Mouse (Mus musculus) c-Kit-positive CD71-positive TER-119-positive erythroid progenitor cells, embryonic 14.5 days (primary cell): ENCODE results near the gene Ppp2r2d.

ENCODE experiments used
- DNase-seq: peaks from one replicate; pipeline ENCODE4 v3.0.0-alpha.2; 2013; ENCODE audit warnings: low spot score

Gene Ppp2r2d

GRCm38 (mm10) chr7:138845544-138846391, at the start of gene Ppp2r2d, which contains the start of gene Mapk1ip1:
TSS of gene Ppp2r2d (plus strand) at chr7:138846079.
TSS of gene Mapk1ip1 (minus strand) at chr7:138846273.
- DNase-seq: peak; percentile 88

GRCm38 (mm10) chr7:138803386-138803785, 42.5 kb upstream of the Ppp2r2d start:
- DNase-seq: no peak

- DNase-seq: no peak
Measured at GRCm38 (mm10) chr7:138807146-138807545, 38.7 kb upstream of the Ppp2r2d start.

GRCm38 (mm10) chr7:138813213-138813875, 32.5 kb upstream of the Ppp2r2d start:
- no peak for DNase-seq

- no peak for DNase-seq
Measured at GRCm38 (mm10) chr7:138818314-138818713, 27.6 kb upstream of the Ppp2r2d start.

GRCm38 (mm10) chr7:138824423-138824822, 21.5 kb upstream of the Ppp2r2d start:
- no peak for DNase-seq

GRCm38 (mm10) chr7:138824995-138825756, 20.7 kb upstream of the Ppp2r2d start:
- DNase-seq: no peak

GRCm38 (mm10) chr7:138827812-138828211, 18.1 kb upstream of the Ppp2r2d start:
- peak; percentile 42 for DNase-seq

GRCm38 (mm10) chr7:138835028-138835427, 10.9 kb upstream of the Ppp2r2d start:
- no peak for DNase-seq

GRCm38 (mm10) chr7:138840594-138841021, 5.3 kb upstream of the Ppp2r2d start:
- peak; percentile 52 for DNase-seq

- DNase-seq: no peak
Measured at GRCm38 (mm10) chr7:138841436-138842151, 4.3 kb upstream of the Ppp2r2d start.

- no peak for DNase-seq
Measured at GRCm38 (mm10) chr7:138843421-138843820, 2.5 kb upstream of the Ppp2r2d start.

GRCm38 (mm10) chr7:138845111-138845510, 768 bp upstream of the Ppp2r2d start:
- DNase-seq: no peak

- no peak for DNase-seq
Measured at GRCm38 (mm10) chr7:138846502-138846991, 668 bp downstream of the Ppp2r2d start.

- peak; percentile 10 for DNase-seq
Measured at GRCm38 (mm10) chr7:138847316-138848027, 1.6 kb downstream of the Ppp2r2d start.

GRCm38 (mm10) chr7:138848028-138848920, 2.4 kb downstream of the Ppp2r2d start:
- DNase-seq: no peak

GRCm38 (mm10) chr7:138850083-138850482, 4.2 kb downstream of the Ppp2r2d start:
- no peak for DNase-seq

GRCm38 (mm10) chr7:138853417-138854031, 7.6 kb downstream of the Ppp2r2d start:
- DNase-seq: no peak

- DNase-seq: no peak
Measured at GRCm38 (mm10) chr7:138854201-138854600, 8.3 kb downstream of the Ppp2r2d start.
